Mouse (Mus musculus): Measurements from ENCODE around the gene Slc39a3.
"Not testable (repeated sequence)": the region's sequence is repeated elsewhere in the genome, so short reads cannot be mapped to it uniquely, and the experiment has no call there.

The Slc39a3 gene

DNA sequence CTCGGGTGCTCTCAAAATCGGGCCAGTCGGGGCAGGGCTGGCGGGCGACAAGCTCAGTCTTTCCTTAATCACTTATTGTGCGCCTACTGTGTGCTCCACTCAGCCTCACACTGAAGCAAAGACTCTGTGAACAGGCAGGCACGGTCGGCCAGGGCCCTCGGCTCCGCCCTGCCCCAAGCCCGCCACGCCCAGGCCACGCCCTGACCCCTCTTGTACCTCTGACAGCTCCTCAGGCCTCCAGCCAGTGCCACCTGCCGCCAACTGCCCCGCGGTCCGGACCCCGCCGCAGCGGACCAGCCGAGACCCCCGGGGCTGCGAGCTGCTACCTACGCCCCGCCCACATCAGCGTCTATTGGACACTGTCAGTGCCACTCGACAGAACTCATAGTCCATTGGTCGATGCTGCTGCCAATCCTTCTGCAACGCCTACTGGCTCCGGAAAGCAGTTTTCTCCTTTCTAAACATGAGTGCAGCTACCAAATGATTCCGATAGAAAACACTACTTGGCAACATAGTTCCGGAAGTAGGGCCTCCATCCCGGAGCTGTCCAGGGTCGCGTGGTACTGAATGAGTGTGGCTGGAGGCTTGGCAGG is at the start of gene Slc39a3:
Gene Slc39a3, minus strand, starts transcription at position 439 of the 593 bp plus-strand sequence.
- DNase-seq (ENCODE audit: low spot score): peak; percentile 93

DNA sequence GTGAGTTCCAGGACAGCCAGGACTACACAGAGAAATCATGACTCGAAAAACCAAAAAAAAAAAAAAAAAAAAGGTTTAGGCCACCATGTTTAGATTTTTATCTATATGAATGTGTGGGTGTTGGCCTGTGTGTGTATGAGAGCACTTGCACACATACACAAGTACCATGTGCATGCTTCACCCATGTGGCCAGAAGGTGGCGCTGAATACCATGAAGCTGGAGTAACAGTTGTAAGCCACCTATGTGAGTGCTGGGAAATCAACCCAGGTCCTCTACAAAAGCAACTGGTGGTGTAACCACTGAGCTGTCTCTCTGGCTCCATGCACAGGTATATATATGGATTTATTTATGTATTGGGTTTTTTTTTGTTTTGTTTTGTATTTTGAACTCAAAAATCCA is 49.8 kb upstream of the Slc39a3 start:
- DNase-seq (ENCODE audit: low spot score): no peak

DNA sequence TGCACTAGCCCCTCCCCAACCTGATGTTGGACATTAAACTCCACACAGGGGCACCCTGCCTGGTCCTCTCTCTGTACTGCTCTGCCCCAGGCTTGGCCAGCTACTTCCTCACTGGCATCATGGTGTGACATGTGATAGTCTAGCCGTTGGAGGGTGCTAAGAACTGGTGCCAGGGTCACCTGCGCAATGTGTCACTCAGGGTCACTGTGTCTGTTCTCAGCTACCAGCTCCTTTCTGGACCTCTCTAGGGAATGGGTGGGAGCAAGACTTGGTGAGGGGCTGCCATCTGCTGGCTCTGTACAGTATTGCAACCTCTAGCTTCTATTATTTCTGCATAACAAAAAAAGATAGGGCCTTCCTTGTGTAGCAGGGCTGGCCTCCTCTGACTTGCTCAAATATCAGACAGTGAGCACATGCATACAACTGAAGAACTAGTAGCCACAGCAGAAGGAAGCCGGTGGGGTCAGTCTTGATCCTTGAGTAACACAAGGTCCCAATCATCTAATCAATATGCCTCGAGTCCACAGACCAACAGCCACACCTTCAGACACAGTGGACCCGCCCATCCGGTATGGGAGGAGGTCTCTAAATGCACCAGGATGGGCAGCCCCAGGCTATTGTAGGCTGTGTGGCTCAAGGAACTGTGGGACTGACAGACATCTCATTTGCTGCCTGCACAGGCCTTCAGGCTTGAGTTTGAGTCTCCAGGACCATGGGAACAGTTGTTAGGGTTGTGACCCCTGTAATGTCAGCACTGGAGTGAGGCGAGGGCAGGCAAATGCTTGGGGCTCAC is 45.1 kb upstream of the Slc39a3 start:
- peak; percentile 57 for DNase-seq (ENCODE audit: low spot score)

DNA sequence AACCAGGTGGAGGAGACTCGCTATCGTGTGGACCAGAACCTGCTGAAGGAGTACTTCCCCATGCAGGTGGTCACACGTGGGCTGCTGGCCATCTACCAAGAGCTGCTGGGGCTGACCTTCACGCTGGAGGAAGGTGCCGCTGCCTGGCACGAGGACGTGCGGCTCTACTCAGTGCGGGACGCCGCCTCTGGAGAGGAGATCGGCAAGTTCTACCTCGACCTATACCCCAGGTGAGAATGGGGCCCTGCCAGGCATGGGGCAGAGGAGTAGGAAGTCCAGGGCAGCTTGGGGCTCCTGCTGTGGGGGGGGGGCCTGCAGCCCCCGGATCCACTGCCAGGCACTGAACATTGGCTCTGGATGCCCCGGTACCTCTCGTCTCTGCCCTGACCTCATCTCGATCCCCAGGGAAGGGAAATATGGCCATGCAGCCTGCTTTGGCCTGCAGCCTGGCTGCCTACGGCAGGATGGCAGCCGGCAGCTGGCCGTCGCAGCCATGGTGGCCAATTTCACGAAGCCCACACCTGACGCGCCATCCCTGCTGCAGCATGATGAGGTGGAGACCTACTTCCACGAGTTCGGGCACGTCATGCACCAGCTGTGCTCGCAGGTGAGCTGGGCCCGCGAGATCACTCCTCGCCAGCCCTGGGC is 42.9 kb upstream of the Slc39a3 start:
- no peak for DNase-seq (ENCODE audit: low spot score)

DNA sequence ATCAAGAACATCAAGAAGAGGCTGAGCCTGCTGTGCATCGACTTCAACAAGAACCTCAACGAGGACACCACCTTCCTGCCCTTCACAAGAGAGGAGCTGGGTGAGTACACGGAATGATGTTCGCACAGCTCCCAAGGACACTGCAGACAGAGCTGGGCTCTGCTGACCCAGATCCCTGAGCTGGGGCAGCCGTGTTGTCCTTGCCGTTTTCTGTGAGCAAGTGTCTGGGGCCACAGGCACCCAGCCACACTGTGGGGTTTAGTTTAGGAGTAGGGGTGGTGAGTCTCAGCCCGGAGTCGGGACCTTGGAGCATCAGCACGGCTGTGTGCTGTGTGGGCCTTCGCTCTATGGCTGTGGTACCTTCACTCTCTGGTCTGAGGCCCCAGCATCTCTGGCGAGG is 40.7 kb upstream of the Slc39a3 start:
- DNase-seq (ENCODE audit: low spot score): no peak

DNA sequence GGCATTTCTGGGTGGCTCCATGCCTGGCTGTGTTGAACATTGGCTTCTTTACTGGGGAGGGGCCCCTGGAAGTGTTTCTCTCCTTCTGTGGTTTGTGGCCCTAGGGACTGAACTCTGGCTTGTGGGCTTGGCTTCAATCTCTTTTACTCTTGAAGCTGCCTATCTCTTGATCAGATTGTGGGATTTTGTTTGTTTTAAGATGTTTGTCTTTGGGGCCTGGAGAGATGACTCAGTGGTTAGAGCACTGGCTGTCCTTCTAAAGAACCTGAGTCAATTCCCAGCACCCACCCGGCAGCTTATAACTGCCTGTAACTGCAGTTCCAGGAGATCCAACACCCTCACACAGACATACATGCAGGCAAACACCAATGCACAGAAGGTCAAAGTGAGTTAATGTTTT is 39.1 kb upstream of the Slc39a3 start:
- no peak for DNase-seq (ENCODE audit: low spot score)

DNA sequence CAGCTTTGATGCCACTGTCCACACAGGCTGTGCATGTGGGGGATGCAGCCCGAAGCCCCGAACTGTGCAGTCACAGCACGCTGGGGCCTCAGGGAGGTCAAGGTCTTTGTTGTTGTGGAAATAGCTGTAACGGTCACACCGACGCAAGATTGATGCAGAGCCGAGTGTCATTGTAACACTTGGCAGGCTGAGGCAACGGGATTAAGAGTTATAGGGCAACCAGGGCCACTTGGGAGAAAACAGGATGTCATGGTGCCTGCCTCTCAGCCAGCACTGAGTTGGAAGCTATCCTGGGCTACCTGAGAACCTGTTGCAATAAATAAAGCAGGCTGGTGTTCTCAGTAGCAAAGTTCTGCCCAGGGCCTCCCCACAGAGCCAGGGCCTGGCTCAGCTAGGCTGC is 38.5 kb upstream of the Slc39a3 start:
- no peak for DNase-seq (ENCODE audit: low spot score)

DNA sequence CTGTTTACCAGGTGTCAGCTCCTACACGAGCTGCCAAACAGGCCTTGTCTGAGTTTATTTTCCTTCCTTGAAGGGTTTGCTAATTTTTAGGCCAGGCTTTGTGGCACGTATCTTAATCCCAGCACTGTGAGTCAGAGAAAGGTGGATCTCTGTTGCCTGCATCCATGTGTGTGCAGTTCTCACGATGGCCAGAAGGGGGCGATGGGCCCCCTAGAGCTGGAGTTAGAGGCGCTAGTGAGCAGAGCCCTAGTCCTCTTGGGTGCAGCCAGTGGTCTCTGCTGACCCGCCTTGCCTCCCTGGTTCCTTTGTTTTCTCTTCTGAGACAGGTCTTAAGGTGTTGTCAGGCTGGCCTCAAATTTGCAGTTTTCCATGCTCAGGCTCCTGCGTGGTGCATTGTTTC is 36.2 kb upstream of the Slc39a3 start:
- no peak for DNase-seq (ENCODE audit: low spot score)

DNA sequence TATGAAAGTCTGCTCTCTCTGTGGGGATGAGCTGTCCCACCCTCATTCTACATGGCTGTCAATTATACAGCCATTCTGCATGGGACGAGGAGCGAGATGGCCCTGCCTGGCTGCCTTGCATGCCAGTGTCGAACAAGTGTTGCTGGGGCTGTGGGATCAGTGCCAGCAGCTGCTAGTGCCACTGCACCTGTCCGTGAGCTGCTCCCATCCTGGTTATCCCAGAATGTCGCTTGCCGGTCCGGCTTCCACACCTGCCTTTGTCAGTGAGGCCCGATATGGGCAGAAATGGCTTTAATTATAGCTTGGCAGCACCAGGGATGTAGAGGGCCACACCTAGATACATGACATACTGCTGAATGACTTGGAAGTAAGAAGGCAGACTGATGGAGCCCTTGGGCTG is 35.1 kb upstream of the Slc39a3 start:
- DNase-seq (ENCODE audit: low spot score): no peak

DNA sequence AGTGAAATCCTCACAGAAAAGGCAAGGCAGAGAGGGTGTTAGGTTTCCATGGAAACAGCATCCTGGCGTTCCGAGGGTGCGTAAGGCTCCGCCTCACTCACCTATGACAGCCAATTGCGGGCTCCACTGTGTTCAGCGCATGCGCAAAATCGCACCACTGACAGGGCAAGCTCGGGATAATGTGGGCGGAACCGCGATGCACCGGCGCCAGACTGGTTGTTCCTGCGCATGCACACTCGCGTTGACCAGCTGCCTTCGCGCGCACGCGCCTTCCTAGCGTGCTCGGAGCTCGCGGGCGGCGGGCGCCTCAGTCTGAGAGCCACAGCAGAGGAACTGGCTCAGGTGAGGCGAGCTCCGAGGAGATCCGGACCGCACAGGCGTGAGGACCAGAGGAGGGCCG is 32.6 kb upstream of the Slc39a3 start, which contains the start of gene Thop1:
Gene Thop1, plus strand, starts transcription at position 200 of the 400 bp plus-strand sequence.
- peak; percentile 95 for DNase-seq (ENCODE audit: low spot score)

DNA sequence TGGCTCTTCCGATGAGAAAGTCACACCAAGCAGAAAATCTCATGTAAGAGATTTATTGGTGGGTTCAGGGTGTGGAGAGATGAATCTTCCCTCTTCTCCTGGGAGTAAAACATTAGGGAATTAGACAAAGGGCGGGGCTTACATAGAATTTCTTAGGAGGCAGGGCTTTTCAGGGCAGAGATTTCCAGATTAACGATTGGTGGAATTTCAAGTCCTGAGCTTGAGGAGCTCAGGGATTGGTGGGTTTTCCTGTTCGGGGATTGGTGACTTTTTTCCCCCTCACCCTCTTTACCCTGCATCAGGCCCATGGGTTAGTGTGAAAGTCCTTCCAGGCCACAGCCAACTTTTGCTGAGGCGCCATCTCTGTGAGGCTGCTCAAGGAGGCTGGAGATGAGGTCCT is 31.5 kb upstream of the Slc39a3 start:
- DNase-seq (ENCODE audit: low spot score): no peak

DNA sequence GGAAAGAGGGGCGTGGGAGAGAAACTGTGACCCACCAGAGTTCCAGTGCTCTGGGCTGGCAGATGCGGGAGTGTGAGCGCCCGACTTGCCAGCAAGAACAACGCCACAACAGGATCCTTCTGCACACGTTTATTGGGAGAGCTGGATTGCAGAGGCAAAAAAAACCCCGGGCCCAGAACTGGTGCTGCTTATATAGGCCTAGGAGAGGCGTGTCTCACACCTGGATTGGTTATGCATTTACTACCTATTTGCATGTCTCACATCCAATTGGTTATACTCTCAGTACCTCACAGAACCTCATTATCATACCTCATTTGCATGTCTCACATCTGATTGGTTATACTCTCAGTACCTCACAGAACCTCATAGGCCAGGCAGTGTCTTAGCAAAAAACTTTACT is 27.3 kb upstream of the Slc39a3 start:
- DNase-seq (ENCODE audit: low spot score): not testable (repeated sequence)

DNA sequence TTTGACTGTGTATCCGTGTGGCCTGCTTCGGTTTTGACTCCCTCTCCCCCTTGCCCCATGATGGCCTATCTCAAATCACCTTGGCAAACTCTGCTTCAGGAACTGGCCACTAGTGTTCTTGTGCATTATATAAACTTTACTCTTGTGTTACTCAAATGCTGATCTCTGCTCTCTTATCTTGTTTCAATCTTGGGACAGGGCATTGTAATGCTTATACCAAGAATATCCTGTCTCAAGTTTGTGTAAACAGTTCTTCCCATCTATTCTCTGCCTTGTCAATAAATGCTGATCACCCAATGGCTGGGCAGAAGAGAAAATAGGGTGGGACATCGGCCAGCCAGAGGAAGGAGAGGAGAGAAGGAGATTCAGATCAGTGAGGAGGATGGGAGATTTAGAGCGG is 25.5 kb upstream of the Slc39a3 start:
- no peak for DNase-seq (ENCODE audit: low spot score)

DNA sequence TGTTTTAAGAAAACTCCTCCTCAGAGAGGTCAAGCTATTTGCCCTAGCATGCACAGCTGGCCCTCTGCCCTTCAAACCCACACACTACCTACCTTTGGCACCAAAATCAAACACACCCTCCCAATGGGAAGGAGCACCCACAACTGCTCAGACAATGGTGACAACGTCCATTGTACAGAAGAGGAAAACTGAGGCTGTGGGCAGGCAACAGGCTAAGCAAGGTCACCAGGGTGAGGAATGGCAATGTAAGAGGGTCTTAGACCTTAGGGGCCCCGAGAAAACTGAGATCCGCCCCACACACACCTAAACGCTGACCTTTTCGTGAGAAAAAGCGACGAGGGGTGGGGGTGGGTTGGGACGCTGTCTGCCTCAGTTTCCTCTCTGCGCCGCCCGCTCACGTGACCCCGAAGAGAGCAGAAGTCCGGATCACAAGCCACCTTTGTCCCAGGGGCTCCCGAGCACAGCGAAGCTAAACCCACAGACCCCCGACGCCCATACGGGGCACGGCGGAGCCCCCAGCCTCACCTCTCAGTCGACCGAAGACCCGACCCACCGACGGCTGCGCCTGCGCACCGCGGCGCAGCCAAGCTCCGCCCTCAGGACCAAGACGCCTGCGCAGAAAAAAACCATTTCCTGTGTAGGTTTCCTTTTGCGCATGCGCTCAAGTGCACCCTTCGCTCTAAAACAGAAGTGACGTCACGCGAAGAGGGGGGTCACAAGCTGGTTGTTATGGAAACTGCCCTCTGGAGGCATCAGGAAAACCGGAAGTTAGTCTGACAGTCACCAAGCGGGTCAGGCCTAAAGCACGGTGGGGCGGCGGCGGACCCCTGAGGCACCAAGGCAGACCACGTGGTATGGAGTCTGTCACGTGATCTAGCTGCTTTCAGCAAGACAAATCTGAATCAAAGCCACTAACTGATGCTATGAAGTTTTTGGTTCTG is 22.6 kb upstream of the Slc39a3 start, which contains the start of gene Sgta:
Gene Sgta, minus strand, starts transcription at position 579 of the 941 bp plus-strand sequence.
- DNase-seq (ENCODE audit: low spot score): peak; percentile 93

DNA sequence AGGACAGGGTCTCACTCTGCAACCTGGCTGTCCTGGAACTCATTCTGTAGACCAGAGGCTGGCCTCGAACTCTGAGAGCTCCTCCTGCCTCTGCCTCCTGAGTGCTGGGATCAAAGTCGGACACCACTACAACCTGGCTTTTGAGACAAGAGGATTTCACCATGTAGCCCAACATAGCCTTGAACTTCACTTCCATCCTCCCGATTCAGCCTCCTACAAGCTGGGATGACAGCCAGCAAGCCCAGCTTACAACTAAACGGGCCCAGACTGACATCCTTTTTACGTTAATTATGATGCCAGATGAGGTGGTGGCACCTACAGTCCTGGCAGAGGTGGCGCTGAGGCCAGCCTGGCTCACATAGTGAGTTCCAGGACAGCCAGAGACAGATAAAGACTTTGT is 21.7 kb upstream of the Slc39a3 start:
- DNase-seq (ENCODE audit: low spot score): no peak

DNA sequence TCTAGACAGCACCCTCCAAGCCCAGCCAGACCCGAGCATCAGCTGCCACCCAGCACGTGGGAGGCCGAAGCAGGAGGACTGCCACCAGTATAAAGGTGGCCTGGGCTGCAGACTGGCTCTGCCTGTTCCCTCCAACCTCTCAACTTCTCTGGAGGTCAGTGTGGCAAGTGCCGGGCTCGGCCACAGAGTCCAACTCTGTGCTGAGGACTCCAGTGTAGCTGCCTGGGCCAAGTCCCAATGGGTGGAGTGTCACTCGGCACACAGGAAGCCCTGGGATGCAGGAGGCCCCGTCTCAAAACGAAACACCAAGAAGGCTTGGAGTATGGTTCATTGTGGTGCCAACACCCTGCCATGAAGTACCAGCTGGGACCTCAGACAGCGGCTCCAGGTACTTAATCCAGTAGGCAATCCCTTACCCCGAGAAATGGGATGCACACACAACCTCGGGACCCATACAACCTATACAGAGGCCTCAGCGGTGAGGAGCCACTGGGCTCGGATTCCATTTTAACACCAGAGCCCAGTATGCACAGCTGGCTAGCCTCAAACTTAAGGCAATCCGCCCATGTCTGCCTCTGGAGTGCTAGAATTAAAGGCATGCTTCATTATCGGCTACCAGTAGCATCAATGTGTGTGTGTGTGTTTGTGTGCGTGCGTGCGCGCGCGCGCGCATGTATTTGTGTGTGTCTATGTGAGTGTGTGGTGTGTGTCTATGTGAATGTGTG is 20.3 kb upstream of the Slc39a3 start:
- no peak for DNase-seq (ENCODE audit: low spot score)

DNA sequence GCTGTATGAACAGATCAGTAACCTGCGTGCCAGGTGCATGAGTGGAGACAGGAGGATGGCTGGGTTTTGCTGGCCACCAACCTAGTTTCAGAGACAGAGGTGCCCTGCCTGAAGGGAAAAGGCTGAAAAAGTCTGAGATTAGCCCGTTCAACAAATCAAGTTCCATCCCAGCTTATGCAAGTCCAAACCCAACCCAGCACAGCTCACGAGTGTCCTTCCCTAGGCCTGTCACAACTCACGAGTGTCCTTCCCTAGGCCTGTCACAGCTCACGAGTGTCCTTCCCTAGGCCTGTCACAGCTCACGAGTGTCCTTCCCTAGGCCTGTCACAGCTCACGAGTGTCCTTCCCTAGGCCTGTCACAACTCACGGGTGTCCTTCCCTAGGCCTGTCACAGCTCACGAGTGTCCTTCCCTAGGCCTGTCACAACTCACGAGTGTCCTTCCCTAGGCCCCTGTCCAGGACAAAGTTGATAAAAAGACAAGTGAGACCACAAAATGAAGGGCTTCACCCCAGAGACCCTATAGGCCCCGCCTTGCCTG is 18.6 kb upstream of the Slc39a3 start:
- not testable (repeated sequence) for DNase-seq (ENCODE audit: low spot score)

DNA sequence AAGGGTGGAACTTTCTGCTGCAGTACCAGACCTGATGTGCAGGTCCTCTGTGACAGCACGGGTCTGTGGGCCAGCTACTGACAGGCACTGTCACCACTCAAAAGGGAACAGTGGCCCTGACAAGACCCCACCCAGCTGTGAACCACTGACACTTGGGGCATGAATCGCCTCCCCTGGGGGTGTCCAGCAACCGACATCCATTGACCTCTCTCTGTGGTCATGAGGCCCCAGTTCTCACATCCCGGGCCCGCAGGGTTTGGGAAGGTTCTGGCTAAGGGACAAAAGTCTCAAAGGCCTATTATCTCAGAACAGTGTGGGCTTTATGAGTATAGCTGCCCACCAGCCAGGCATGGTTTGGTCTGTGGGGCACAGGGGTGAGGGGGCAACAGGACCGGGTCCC is 17.9 kb upstream of the Slc39a3 start:
- DNase-seq (ENCODE audit: low spot score): no peak

DNA sequence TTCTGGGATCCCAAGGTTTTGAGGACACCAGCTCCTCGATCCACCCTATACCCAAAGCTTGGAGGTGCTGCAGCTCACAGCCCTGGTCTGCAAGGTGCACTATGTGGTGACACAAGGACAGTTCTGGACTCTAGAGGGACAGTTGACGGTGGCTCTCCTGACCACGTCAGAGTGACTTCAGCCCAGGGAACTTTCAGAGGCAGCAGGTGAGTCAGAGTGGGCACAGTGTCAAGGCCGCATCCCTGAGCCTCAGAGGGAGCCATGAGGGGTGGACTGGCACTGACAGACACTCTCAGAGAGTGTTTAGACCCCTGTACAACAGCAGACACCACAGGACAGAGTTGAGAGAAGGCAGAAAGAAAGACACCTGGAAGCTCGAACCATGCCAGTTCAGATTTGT is 15.4 kb upstream of the Slc39a3 start:
- DNase-seq (ENCODE audit: low spot score): no peak

DNA sequence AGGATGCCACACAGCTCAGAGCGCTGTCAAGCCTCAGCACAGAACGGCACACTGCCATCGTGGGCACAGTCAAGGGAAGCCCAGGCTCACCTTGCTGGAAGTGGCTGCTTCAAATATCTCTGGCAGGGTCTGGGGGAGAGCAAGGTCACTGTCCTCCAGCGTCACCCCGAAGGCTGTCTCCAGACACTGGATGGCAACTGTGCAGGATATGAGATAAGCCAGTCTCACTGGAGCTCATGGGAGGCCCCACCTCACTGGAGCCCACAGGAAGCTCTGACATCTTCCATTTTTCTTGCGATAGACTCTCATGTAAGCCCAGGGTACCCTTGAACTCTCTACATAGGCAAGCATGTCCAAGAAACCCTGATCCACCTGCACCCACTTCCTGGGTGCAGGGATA is 13.9 kb upstream of the Slc39a3 start:
- no peak for DNase-seq (ENCODE audit: low spot score)

DNA sequence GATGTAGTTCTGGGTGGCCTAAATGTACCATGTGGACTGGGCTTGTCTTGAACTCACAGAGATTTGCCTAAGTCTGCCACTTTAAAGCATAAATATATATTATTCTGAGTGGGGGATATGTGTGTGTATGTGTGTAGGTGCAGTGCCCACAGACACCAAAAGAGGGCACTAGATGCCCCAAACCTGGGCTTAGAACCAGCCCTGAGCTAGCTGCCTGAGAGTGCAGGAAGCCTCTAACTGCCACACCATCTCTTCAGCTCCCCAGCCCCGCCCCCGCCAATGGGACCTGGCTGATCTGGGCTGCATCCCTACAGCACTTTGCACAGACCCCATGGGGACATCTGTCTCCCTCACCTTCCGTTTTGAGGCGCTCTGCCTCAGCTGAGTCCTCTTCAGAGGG is 13.4 kb upstream of the Slc39a3 start:
- DNase-seq (ENCODE audit: low spot score): no peak
